In the genomic region with DNA sequence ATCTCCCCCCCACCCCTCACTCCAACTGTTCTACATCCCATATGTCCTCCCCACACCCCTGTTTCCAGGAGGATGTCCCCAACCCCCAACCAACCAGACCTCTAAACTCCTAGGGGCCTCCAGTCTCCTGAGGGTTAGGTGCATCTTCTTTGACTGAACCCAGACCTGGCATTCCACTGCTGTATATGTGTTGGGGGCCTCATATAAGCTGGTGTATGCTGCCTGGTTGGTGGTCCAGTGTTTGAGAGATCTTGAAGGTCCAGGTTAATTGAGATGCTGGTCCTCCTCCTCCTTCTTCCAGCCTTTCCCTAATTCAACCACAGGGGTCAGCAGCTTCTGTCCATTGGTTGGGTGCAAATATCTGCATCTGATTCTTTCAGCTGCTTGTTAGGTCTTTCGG, we compare ENCODE assay signal across 2 mouse cellular contexts. TPM values are rescaled to one million over a fixed set of nuclear protein-coding genes. Genes with fewer than 3 reads are reported as not detected.
DNase-seq lines count a peak whose midpoint lies in the region; ATAC-seq lines count a peak whose summit lies in the region.
"Not testable (repeated sequence)": the region's sequence is repeated elsewhere in the genome, so short reads cannot be mapped to it uniquely, and the experiment has no call there.

No protein-coding gene starts in this region.

- H3K4me1 ChIP-seq in liver, embryonic 12.5 days: peaks cover 48% of the 10 kb centered on the region

- peak; percentile 76 for DNase-seq in heart, adult 11 months

- 73% methylated on average over 1 of the region's 1 CpGs for WGBS in liver, embryonic 12.5 days (ENCODE audit: insufficient replicate concordance)

- not testable (repeated sequence) for ATAC-seq in liver, embryonic 12.5 days

- H3K4me2 ChIP-seq in liver, embryonic 12.5 days: peak overlapping the region; percentile 1; the same call in 1 of the 2 replicates

- H3K27ac ChIP-seq in liver, embryonic 12.5 days: not testable (repeated sequence)

- H3K9ac ChIP-seq in liver, embryonic 12.5 days: not testable (repeated sequence)

- peaks cover 18% of the 10 kb centered on the region for H3K27me3 ChIP-seq in liver, embryonic 12.5 days (replicated peaks)

- not testable (repeated sequence) for H3K4me3 ChIP-seq in liver, embryonic 12.5 days

- H3K36me3 ChIP-seq in liver, embryonic 12.5 days: not testable (repeated sequence)

- not testable (repeated sequence) for H3K9me3 ChIP-seq in liver, embryonic 12.5 days (replicated peaks)

RNA-seq across cellular contexts. Expression of gene Sfmbt1, which starts 4.0 kb away (rescaled TPM):
- 17.1 and 18.7 TPM in 2 replicates for polyA plus RNA-seq in liver, embryonic 12.5 days (2016; fragmentation: Nextera tagmentation; extraction: Ambion mirVana)
